Mouse (Mus musculus) central nervous system, embryonic 18 days (tissue): ENCODE results near the gene Mycl. TPM values are rescaled to one million over a fixed set of nuclear protein-coding genes. Genes with fewer than 3 reads are reported as not detected.

Experiments used
- polyA plus RNA-seq: library from polyadenylated mRNA; depleted of rRNA; stranded (reverse); fragments of >200 nt; gene quantifications from 2 replicates; pipeline ENCODE4 v1.2.3, GENCODE M21; 2012; rRNA removed

The Mycl gene
- 64.2 and 66.0 TPM in 2 replicates for polyA plus RNA-seq

DNA sequence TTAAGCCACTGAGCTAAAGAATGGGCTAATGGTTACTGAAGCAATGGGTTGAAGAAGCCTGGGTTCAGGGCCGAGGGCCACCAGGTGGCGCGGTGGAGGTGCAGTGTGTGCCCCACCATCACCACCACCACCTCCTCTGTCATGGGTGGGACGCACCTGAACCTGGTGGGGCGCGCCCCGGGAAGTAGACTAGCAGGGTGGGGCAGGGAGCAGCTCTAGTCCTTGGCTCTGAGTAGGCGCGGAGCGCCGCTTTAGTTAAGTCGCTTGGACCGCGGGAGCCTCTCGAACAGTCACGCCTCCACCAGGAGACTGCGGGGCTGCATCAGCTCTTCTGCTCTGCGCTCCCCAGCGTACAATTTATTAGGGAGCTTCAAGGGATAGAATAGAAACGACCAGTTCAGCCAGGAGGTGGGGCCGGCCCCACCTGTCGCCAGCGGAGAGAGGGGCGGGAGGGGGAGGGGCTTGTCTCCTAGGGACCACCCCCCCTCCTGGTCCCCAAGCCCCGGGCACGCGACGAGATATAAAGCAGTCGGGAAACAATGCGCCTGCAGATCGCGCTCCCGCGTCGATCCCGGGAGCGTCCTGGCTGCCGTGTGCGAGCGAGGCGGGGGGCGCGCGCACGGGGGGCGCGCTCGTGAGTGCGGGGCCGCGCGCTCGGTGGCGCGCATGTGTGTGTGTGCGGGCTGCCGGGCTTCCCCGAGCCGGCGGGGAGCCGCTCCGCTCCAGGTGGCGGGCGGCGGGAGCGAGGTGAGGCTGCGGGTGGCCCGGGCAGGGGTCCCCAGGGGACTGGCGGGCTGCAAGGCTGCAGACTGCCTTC lies at the start of gene Mycl:
TSS of gene Mycl (plus strand) at position 249 of the 817 bp plus-strand sequence.

DNA sequence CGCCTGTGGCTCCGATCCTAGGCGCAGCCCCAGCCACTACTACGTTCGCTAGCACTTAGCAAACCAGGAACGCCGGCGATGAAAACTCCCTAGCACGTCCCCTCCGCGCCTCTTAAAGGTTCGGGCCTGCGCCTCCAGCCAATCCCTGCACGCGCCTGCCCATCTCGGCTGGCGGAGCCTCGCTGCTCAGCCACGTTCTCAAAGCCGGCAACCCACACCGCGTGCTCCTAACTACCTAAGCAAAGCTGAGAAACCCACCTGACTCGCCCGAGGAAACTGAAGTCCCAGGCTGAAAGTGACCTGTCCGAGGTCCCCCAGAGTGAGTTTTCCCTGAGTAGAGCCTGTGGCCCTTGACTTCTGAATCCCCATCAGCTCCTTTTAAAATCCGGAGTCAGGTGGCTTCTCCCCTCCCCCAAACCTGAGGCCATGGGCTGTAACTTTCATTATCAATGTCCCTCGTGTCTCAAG lies 34.3 kb upstream of the Mycl start, which contains the start of gene Mfsd2a:
TSS of gene Mfsd2a (minus strand) at position 89 of the 468 bp plus-strand sequence.

DNA sequence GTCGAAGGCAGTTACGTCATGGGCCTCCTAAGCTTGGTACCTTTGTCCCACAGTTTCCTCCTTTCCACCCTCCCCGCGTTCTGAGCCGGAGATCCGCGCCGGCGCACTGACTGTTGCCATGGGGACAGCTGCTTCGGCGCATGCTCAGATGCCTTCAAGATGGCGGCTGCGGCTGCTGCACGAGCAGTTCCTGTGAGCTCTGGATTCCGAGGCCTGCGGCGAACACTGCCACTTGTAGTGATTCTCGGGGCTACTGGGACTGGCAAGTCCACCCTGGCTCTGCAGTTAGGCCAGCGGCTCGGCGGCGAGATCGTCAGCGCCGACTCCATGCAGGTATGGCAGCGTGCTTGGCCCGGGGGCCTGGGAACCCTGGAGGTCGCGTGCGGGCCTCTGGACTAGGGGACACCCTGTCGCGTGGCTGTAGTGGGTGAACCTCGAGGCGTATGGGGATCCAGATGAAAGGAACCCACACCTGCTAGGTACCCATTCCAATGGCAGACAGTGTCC lies 21.1 kb downstream of the Mycl start, which contains the start of gene Trit1:
TSS of gene Trit1 (plus strand) at position 147 of the 507 bp plus-strand sequence.

Other genes with a start within 250 kb of the Mycl start
- 65.2 and 67.3 TPM in 2 replicates for gene Ppt1, start 159.4 kb upstream of the Mycl start, polyA plus RNA-seq
- 81.1 and 81.7 TPM in 2 replicates for gene Cap1, start 109.6 kb upstream of the Mycl start, polyA plus RNA-seq
- 39.8 and 42.5 TPM in 2 replicates for gene Mfsd2a, start 34.5 kb upstream of the Mycl start, polyA plus RNA-seq
- gene Trit1, start 20.9 kb downstream of the Mycl start, polyA plus RNA-seq, result 20.3 and 21.2 TPM in 2 replicates
- gene Bmp8b, start 109.5 kb downstream of the Mycl start, polyA plus RNA-seq, result 1.1 and 1.2 TPM in 2 replicates
- gene Oxct2b, start 120.6 kb downstream of the Mycl start, polyA plus RNA-seq, result 0.75 and 0.82 TPM in 2 replicates
- 32.5 and 33.4 TPM in 2 replicates for gene Ppie, start 144.3 kb downstream of the Mycl start, polyA plus RNA-seq
- gene Hpcal4, start 187.6 kb downstream of the Mycl start, polyA plus RNA-seq, result 39.1 and 40.6 TPM in 2 replicates
- gene Nt5c1a, start 205.9 kb downstream of the Mycl start, polyA plus RNA-seq, result 0.36 and 0.39 TPM in 2 replicates
- gene Heyl, start 237.9 kb downstream of the Mycl start, polyA plus RNA-seq, result 2.4 and 2.7 TPM in 2 replicates